12 mouse cellular contexts compared by ENCODE assay signal in the genomic region with DNA sequence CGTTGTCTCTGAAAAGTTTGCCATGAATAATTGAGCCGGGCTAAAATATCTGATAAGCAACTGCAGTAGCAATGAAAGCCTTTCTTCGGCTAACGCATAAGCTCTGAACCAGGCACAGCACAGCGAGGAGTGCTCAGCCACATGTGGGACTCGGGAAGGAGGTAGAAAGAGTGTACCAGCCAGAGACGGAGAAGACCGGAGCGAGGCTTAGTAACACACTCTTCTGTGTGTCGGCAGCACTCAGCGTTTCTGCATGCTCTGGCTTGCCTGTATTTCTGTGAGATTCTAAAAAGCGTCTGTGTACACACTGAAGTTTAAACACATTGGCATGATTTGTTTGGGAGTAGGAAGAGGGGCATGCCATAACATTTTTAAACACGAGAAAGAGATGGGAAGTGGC.
"Had no signal": no experiment of that assay in that cellular context is flagged by ENCODE, and none has a peak within 500 bp of the region (broad histone marks: within the 10 kb centered on the region; RNA-seq: fewer than 3 reads in every experiment).

No protein-coding gene starts in this region.

- H3K9ac ChIP-seq: kidney, embryonic 15.5 days; liver, embryonic 14.5 days; midbrain, embryonic 12.5 days had no signal

- H3K4me3 ChIP-seq: kidney, embryonic 15.5 days; midbrain, embryonic 12.5 days had no signal

- H3K4me1 ChIP-seq: midbrain, embryonic 12.5 days had no signal

- ATAC-seq: midbrain, embryonic 16.5 days had no signal

- DNase-seq: kidney, adult 18-20 months; kidney, postnatal 14 days; left cerebral cortex, postnatal 4 days; lung, adult 2 months; lung, postnatal 14 days; right cerebral cortex, postnatal 14 days; thymus, adult 2 months; thymus, postnatal 4 days had no signal

- H3K27me3 ChIP-seq: midbrain, embryonic 12.5 days had no signal

- H3K27ac ChIP-seq: kidney, embryonic 15.5 days; liver, embryonic 14.5 days; midbrain, embryonic 12.5 days had no signal

- H3K36me3 ChIP-seq: kidney, embryonic 15.5 days; midbrain, embryonic 12.5 days had no signal

- H3K4me2 ChIP-seq: kidney, embryonic 15.5 days; midbrain, embryonic 12.5 days had no signal

- H3K9me3 ChIP-seq: kidney, embryonic 15.5 days; midbrain, embryonic 12.5 days had no signal
